Comparison of ENCODE assay signal across 9 mouse cellular contexts in genomic region chr11:53794671-53795557, GRCm38 (mm10). TPM values are rescaled to one million over a fixed set of nuclear protein-coding genes. Genes with fewer than 3 reads are reported as not detected.
A peak's percentile ranks its signal among the peaks of the same experiment; 100 is the strongest.
DNase-seq lines count a peak whose midpoint lies in the region; TF ChIP-seq lines count a peak whose summit lies in the region.
"Had no signal": no experiment of that assay in that cellular context is flagged by ENCODE, and none has a peak within 500 bp of the region (broad histone marks: within the 10 kb centered on the region; RNA-seq: fewer than 3 reads in every experiment).

No protein-coding gene starts in this region.

- peak overlapping the region; percentile 77 for H3K27ac ChIP-seq in gastrocnemius, adult 2 months
- peak overlapping the region; percentile 95 for H3K27ac ChIP-seq in bone marrow, adult 2 months (ENCODE audit: control insufficient read depth, insufficient read depth, low read depth, low read length, poor library complexity)
- H3K27ac ChIP-seq: limb, embryonic 15.5 days had no signal

- intact Hi-C loops in gastrocnemius, adult 2 months (cut with DNase I), result no loop called here
- intact Hi-C loops in heart, postnatal 10 days (cut with DNase I), result no loop called here
- intact Hi-C loops in left cerebral cortex, postnatal 14 days (cut with DNase I), result no loop called here

- peak; percentile 65; the same call in 1 of the 2 replicates for TF ChIP-seq POLR2A in bone marrow, adult 2 months (IDR thresholded peaks at IDR 0.05; ENCODE audit: borderline replicate concordance, control insufficient read depth, low read depth, low read length)

- no peak for TF ChIP-seq CTCF in gastrocnemius, adult 2 months (IDR thresholded peaks at IDR 0.05)
- peak; percentile 50 for TF ChIP-seq CTCF in bone marrow, adult 2 months (IDR thresholded peaks at IDR 0.05; ENCODE audit: control insufficient read depth, insufficient read depth, low read length)

- WGBS in bone marrow, adult 2 months, result 3% methylated on average over 25 of the region's 25 CpGs

- H3K4me3 ChIP-seq in gastrocnemius, adult 2 months, result peak overlapping the region; percentile 45
- H3K4me3 ChIP-seq in bone marrow, adult 2 months (replicated peaks; ENCODE audit: control insufficient read depth, low read depth, low read length), result peak overlapping the region; percentile 22
- H3K4me3 ChIP-seq: limb, embryonic 15.5 days had no signal

- peaks cover 11% of the 10 kb centered on the region for H3K4me1 ChIP-seq in bone marrow, adult 2 months (ENCODE audit: control insufficient read depth, insufficient read depth, low read length)

- DNase-seq in gastrocnemius, adult 2 months, result peak; percentile 59
- DNase-seq in gastrocnemius, adult 18-20 months (ENCODE audit: low spot score), result no peak
- peak; percentile 55 for DNase-seq in heart, postnatal 10 days
- DNase-seq in liver, result peak; percentile 66
- DNase-seq in natural killer cell, adult 2 months (ENCODE audit: low spot score in 2 of 2), result peak; percentile 83 to 93
- no peak for DNase-seq in left cerebral cortex, postnatal 14 days (ENCODE audit: low spot score in 2 of 2)
- no peak for DNase-seq in ovary, postnatal 14 days (ENCODE audit: low spot score)

RNA-seq across cellular contexts. Expression of gene Gm17334, which starts 21.9 kb away (rescaled TPM):
- total RNA-seq in gastrocnemius, adult 2 months (2021), result under 1 TPM; 0.28 to 0.53 TPM
- total RNA-seq in gastrocnemius, adult 18-20 months (2021), result not detected
- polyA plus RNA-seq in bone marrow, adult 2 months (2011; ENCODE audit: insufficient read depth, insufficient read length, low replicate concordance, missing spikeins), result not detected in 2 replicates
- total RNA-seq in heart, postnatal 10 days (2021), result under 1 TPM in 1 of 2 experiments, not detected in 1; 0.30 TPM
- total RNA-seq in left cerebral cortex, postnatal 14 days (2021), result under 1 TPM in 1 of 2 experiments, not detected in 1; 0.51 TPM

RNA-seq across cellular contexts. Expression of gene Irf1, which starts 25.1 kb away (rescaled TPM):
- total RNA-seq in gastrocnemius, adult 2 months (2021), result 1 to 10 TPM; 6.2 to 7.0 TPM
- 1 to 10 TPM; 4.7 to 9.9 TPM for total RNA-seq in gastrocnemius, adult 18-20 months (2021)
- 23.0 and 35.5 TPM in 2 replicates for polyA plus RNA-seq in bone marrow, adult 2 months (2011; ENCODE audit: insufficient read depth, insufficient read length, low replicate concordance, missing spikeins)
- total RNA-seq in heart, postnatal 10 days (2021), result 10 to 100 TPM; 15.3 to 18.4 TPM
- total RNA-seq in left cerebral cortex, postnatal 14 days (2021), result 1 to 10 TPM; 4.5 to 5.5 TPM

Comparison
In these comparisons a context has a peak if more than half of its experiments do, and no peak if none do; other contexts are left out.
1. DNase-seq: peak in gastrocnemius, adult 2 months (single experiment), heart, postnatal 10 days (2 of 2), liver (single experiment) and natural killer cell, adult 2 months (2 of 2); none in gastrocnemius, adult 18-20 months (single experiment), left cerebral cortex, postnatal 14 days (0 of 2) and ovary, postnatal 14 days (single experiment).